ENCODE assay signal across 18 mouse cellular contexts in genomic region chr16:95601219-95601580, GRCm38 (mm10). TPM values are rescaled to one million over a fixed set of nuclear protein-coding genes. Genes with fewer than 3 reads are reported as not detected.
DNase-seq lines count a peak whose midpoint lies in the region; ATAC-seq and TF ChIP-seq lines count a peak whose summit lies in the region.
"Had no signal": no experiment of that assay in that cellular context is flagged by ENCODE, and none has a peak within 500 bp of the region (broad histone marks: within the 10 kb centered on the region; RNA-seq: fewer than 3 reads in every experiment).

No protein-coding gene starts in this region.

- no peak for DNase-seq in neural tube, embryonic 11.5 days (ENCODE audit: low spot score)
- no peak for DNase-seq in neural tube, embryonic 10.5 days (ENCODE audit: extremely low spot score, low spot score)
- DNase-seq in ZHBTc4 (ENCODE audit: low read depth, low spot score) = peak; percentile 39
- no peak for DNase-seq in left cerebral cortex, adult 18-20 months (ENCODE audit: low spot score in 2 of 2)
- DNase-seq in gastrocnemius, adult 2 months = no peak
- DNase-seq: adrenal gland, adult 2 months; cerebellum, adult 8-10 months; heart, postnatal 10 days; liver, embryonic 13.5 days; thymus, postnatal 25 days had no signal

- no peak for TF ChIP-seq CTCF in gastrocnemius, adult 2 months (IDR thresholded peaks at IDR 0.05)

- no peaks in the 10 kb centered on the region for H3K36me3 ChIP-seq in neural tube, embryonic 11.5 days (ENCODE audit: control insufficient read depth, insufficient read depth, low read length)
- no peaks in the 10 kb centered on the region for H3K36me3 ChIP-seq in hindbrain, embryonic 15.5 days
- H3K36me3 ChIP-seq in neural tube, embryonic 15.5 days = no peaks in the 10 kb centered on the region
- H3K36me3 ChIP-seq: embryonic facial prominence, embryonic 10.5 days; liver, embryonic 13.5 days; lung, embryonic 15.5 days had no signal

- ATAC-seq in neural tube, embryonic 11.5 days (ENCODE audit: insufficient read depth, low FRiP score, low TSS enrichment) = 0 out of 2 replicates have a peak, but pooled peaks have one; percentile 7
- 0 out of 2 replicates have a peak, but pooled peaks have one; percentile 40 for ATAC-seq in hindbrain, embryonic 15.5 days (ENCODE audit: low FRiP score, low read depth)
- no peak for ATAC-seq in neural tube, embryonic 15.5 days (ENCODE audit: low FRiP score)

- no peak overlapping the region for H3K9ac ChIP-seq in neural tube, embryonic 11.5 days (ENCODE audit: low read length)
- no peak overlapping the region for H3K9ac ChIP-seq in hindbrain, embryonic 15.5 days
- no peak overlapping the region for H3K9ac ChIP-seq in neural tube, embryonic 15.5 days (replicated peaks)
- H3K9ac ChIP-seq: liver, embryonic 13.5 days; lung, embryonic 15.5 days had no signal

- no peak overlapping the region for H3K27ac ChIP-seq in neural tube, embryonic 11.5 days (ENCODE audit: low read depth, low read length)
- H3K27ac ChIP-seq in hindbrain, embryonic 15.5 days (replicated peaks) = no peak overlapping the region
- H3K27ac ChIP-seq in neural tube, embryonic 15.5 days (replicated peaks) = no peak overlapping the region
- H3K27ac ChIP-seq in gastrocnemius, adult 2 months = no peak overlapping the region
- H3K27ac ChIP-seq: left cerebral cortex, adult 2 months; liver, embryonic 13.5 days; macrophage had no signal

- H3K4me1 ChIP-seq in neural tube, embryonic 11.5 days (ENCODE audit: control insufficient read depth, insufficient read depth, low read length) = 0 out of 2 replicates have a peak, but pooled peaks cover 3% of the 10 kb centered on the region
- peaks cover 16% of the 10 kb centered on the region; the same call in 1 of the 2 replicates for H3K4me1 ChIP-seq in hindbrain, embryonic 15.5 days (replicated peaks)
- peaks cover 22% of the 10 kb centered on the region for H3K4me1 ChIP-seq in neural tube, embryonic 15.5 days
- H3K4me1 ChIP-seq: liver, embryonic 13.5 days had no signal

- no peak overlapping the region for H3K4me3 ChIP-seq in neural tube, embryonic 11.5 days (ENCODE audit: low read depth, low read length)
- H3K4me3 ChIP-seq in hindbrain, embryonic 15.5 days = peak overlapping the region; percentile 27
- peak overlapping the region; percentile 8; the same call in 1 of the 2 replicates for H3K4me3 ChIP-seq in neural tube, embryonic 15.5 days (replicated peaks)
- no peak overlapping the region for H3K4me3 ChIP-seq in gastrocnemius, adult 2 months
- H3K4me3 ChIP-seq: embryonic facial prominence, embryonic 10.5 days; left cerebral cortex, adult 2 months; liver, embryonic 13.5 days; lung, embryonic 15.5 days had no signal

- no peak overlapping the region for H3K4me2 ChIP-seq in neural tube, embryonic 11.5 days (ENCODE audit: low read depth)
- peak overlapping the region; percentile 40 for H3K4me2 ChIP-seq in hindbrain, embryonic 15.5 days
- H3K4me2 ChIP-seq in neural tube, embryonic 15.5 days = peak overlapping the region; percentile 39
- H3K4me2 ChIP-seq: liver, embryonic 13.5 days; lung, embryonic 15.5 days; midbrain, embryonic 11.5 days had no signal

- no peaks in the 10 kb centered on the region for H3K9me3 ChIP-seq in neural tube, embryonic 11.5 days (ENCODE audit: control insufficient read depth, low read length)
- no peaks in the 10 kb centered on the region for H3K9me3 ChIP-seq in hindbrain, embryonic 15.5 days
- no peaks in the 10 kb centered on the region for H3K9me3 ChIP-seq in neural tube, embryonic 15.5 days (replicated peaks)
- H3K9me3 ChIP-seq: embryonic facial prominence, embryonic 10.5 days; liver, embryonic 13.5 days; lung, embryonic 15.5 days had no signal

- no peaks in the 10 kb centered on the region for H3K27me3 ChIP-seq in neural tube, embryonic 11.5 days (ENCODE audit: control insufficient read depth, insufficient read depth, low read length)
- no peaks in the 10 kb centered on the region; the same call in 1 of the 2 replicates for H3K27me3 ChIP-seq in hindbrain, embryonic 15.5 days
- no peaks in the 10 kb centered on the region for H3K27me3 ChIP-seq in neural tube, embryonic 15.5 days (replicated peaks)
- H3K27me3 ChIP-seq: liver, embryonic 13.5 days; lung, embryonic 15.5 days had no signal

- intact Hi-C loops in gastrocnemius, adult 2 months (cut with DNase I) = no loop called here

- WGBS in neural tube, embryonic 11.5 days = 86% methylated on average over 4 of the region's 4 CpGs
- WGBS in hindbrain, embryonic 15.5 days = 70% methylated on average over 4 of the region's 4 CpGs
- 61% methylated on average over 4 of the region's 4 CpGs for WGBS in neural tube, embryonic 15.5 days

RNA-seq across cellular contexts. Expression of gene Erg, which starts 14.8 kb away (rescaled TPM):
- polyA plus RNA-seq in neural tube, embryonic 11.5 days (2014; fragmentation: Nextera tagmentation; extraction: Ambion mirVana) = 2.1 and 3.0 TPM in 2 replicates
- 2.6 and 2.7 TPM in 2 replicates for polyA plus RNA-seq in hindbrain, embryonic 15.5 days (2015; fragmentation: Nextera tagmentation; extraction: Ambion mirVana)
- 2.3 and 2.9 TPM in 2 replicates for polyA plus RNA-seq in neural tube, embryonic 15.5 days (2015; fragmentation: Nextera tagmentation; extraction: Ambion mirVana)
- total RNA-seq in left cerebral cortex, adult 18-20 months (2021) = 1 to 10 TPM; 3.7 to 4.4 TPM
- total RNA-seq in gastrocnemius, adult 2 months (2021) = 1 to 10 TPM; 8.1 to 9.1 TPM
- total RNA-seq: monocyte, adult 5-6 weeks had no signal

Comparison
In these comparisons a context has a peak if more than half of its experiments do, and no peak if none do; other contexts are left out.
1. H3K4me3 ChIP-seq: peak in hindbrain, embryonic 15.5 days (single experiment) and neural tube, embryonic 15.5 days (single experiment); none in neural tube, embryonic 11.5 days (single experiment) and gastrocnemius, adult 2 months (single experiment).